Mouse (Mus musculus) cerebellum, adult 18-20 months (tissue): ENCODE results near the gene Olfr73.
"Not testable (repeated sequence)": the region's sequence is repeated elsewhere in the genome, so short reads cannot be mapped to it uniquely, and the experiment has no call there.

Experiments
- DNase-seq, 2 experiments: peaks; one replicate each; pipeline ENCODE4 v3.0.0; 2021

The Olfr73 gene

DNA sequence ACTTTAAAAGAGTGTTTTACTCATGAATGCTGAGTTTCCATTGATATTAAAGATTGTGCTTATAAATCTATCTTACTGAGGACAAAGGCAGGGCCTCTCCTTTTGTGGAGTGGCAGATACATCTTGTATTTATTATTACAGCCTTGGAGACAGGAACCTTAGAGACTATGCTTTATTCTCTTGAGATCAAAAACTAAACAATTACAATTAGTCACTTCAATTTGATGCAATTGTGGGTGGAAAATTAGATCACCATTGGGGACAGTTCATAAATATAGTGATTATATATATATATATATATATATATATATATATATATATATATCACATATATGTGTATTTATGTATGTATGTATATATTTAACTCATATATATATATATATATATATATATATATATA is at the start of gene Olfr73:
Gene Olfr73 (minus strand): TSS at position 101 of the 400 bp plus-strand sequence.
- DNase-seq, result no peak

DNA sequence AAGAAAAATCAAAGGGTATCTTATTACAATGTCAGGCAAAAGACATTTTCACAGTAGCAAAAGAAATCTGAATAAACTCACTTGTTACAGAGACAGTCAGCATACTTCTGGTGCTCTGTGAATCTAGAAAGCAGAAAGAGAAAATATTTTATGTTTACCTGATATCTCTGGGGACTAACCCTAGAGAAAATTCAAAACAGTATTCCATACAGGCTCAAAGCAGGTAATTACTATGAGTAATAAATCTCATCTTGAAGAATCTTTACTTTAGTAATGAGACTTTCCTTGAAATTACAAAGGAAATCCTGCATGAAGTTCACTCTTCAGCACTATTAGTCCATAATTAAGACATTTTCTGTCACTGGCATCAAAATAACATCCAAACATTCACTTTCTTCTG is 34.2 kb upstream of the Olfr73 start, which contains the start of gene Olfr1163:
Gene Olfr1163 (minus strand): TSS at position 101 of the 400 bp plus-strand sequence.
- DNase-seq, result no peak

DNA sequence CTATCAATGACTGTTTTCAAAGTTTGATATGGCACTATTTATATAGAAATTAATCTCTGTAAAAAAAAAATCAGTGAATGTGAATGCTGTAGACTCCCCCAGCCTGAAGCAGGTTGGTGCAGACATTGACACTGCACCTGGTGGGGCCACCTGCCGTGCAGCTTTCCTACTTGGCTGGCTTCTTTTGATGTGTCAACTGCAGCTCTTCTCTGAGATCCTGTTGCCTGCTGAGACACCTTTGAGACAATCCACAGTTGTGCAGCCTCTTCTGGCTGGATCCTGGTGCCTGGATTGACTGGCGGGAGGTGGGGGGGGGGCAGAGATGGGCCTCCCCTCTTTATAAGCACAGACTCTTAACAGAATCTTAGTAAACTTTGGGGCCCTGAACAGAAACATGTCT is 26.1 kb upstream of the Olfr73 start:
- no peak for DNase-seq

DNA sequence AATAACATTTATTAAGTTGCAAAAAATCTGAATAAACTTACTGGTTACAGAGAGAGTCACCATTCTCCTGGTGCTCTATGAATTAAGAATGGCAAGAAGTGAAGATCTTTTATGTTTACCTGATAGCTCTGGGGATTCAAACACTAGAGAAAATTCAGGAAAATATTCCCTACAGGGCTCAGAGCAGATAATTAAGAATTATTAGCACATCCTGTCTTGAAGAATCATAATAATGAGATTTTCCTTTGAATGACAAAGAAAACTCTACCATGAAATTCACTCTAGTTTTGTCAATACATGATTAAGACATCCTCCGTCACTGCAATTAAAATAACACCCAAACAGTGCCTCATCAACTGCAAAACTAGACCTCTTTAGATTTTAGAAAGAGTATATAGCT is 13.5 kb upstream of the Olfr73 start, which contains the start of gene Olfr1162:
Gene Olfr1162 (minus strand): TSS at position 101 of the 400 bp plus-strand sequence.
- no peak for DNase-seq

DNA sequence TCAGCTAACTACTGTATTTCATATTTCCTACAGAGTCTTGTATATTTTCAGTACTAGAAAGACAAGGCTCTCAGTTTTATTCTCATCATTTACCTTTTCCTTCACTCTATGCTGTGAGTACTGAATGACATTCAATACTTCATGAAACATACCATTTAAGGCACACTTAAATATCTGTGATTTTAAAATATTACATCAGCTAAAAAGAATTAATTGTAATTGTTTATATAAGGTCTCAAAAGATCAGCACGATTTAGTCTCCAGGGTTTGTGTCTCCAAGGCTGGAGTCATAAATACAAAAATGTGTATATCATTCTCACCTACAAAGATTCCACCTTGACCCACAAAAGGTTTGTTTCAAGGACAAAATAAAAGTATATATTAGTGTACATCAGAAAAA is 15.0 kb downstream of the Olfr73 start, which contains the start of gene Olfr1161:
Gene Olfr1161 (plus strand): TSS at position 301 of the 400 bp plus-strand sequence.
- DNase-seq, result not testable (repeated sequence)

DNA sequence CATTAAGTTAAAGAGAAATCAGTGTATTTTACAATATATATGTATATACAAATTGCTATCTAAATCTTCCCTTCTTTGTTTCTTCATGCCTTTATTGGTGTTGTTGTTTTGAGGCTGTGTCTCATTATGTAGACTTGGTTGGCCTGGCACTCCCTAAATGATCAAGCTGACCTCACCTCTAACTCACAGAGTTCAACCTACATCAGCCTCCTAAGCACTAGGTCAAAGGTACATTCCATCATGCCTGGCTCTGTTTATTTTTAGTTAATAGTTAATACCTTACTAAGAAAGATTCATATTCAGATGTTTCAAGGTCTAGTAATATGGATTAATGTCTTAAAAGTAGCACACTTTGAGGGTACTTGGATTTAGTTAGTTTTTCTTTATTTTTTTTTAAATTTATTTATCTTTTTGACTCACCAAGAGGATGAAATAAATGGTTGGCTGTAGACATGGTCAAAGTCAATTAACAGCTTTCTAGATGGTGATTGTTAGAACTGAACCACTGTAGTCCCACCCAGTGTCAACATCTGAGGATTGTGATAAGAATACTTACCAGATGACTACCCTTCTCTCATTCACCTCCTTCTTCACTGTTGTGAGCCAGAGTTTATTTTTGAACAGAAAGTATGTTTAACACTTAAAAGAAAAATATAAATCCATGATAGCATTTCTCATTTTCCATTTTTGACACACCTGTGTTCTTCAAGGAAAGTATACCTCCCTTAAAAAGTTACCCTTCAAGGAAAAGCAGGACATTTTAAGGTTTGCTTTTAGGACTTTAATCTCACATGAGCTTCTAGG is 29.8 kb downstream of the Olfr73 start, which contains the start of gene Olfr1160:
Gene Olfr1160 (minus strand): TSS at position 754 of the 804 bp plus-strand sequence.
- DNase-seq, result no peak

DNA sequence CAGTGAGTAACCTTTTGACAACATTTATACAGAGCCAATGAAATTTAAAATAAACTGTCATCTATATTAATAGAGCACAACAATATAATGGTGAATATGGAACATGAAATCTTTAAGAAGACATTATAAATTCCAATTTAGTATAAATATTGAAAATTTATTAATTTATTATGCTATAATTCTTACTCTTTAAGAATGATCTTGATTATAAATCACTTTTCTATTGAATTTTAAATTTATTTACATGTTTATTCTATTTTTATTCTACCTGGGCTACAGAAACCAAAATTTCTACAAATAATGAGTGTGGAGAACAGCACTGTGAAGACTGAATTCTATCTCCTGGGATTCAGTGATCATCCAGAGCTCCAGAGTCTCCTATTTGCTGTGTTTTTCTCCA is 47.7 kb downstream of the Olfr73 start, which contains the start of gene Olfr1158:
Gene Olfr1158 (plus strand): TSS at position 301 of the 400 bp plus-strand sequence.
- no peak for DNase-seq
